Mouse (Mus musculus): Measurements from ENCODE around the gene Angptl7.

DNA sequence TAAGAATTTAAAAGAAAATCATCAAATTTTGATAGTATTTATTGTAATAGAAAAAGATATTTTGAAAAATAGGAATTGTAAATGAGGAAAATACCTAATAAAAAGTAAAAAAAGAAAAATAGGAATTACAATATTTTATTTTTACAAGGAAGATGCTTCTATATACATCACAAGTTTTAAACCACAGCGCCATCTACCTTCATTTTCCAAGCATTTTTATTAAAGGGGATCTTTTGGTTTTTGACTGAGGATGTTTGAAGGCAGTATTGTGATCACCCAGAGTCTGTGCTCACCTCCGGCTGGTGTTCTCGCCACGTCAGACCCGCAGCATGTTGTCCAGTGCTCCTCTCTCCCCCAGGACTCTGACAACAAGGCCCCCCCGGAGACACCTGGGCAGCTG lies 5.1 kb downstream of the Angptl7 start:
- TF ChIP-seq CTCF (IDR thresholded peaks at IDR 0.05; ENCODE audit: low read depth) (peak; percentile 20; the same call in 1 of the 2 replicates), EP300 (optimal IDR thresholded peaks at IDR 0.05) (no peak)
